Mouse (Mus musculus) adrenal gland, postnatal 4 days (tissue): ENCODE results near the gene Sclt1. TPM values are rescaled to one million over a fixed set of nuclear protein-coding genes. Genes with fewer than 3 reads are reported as not detected.

Source experiments
- DNase-seq, 2 experiments: peaks; one replicate each; pipeline ENCODE4 v3.0.0; 2021 to 2022; ENCODE audit warnings: low spot score in 2 of 2, mixed read lengths in 2 of 2
- total RNA-seq, 2 experiments: library from RNA; stranded (reverse); gene quantifications; 2 replicates each; pipeline ENCODE4 v1.2.3; 2021

Gene Sclt1
- total RNA-seq, 2 experiments from 2014 or later: 18.7 to 19.2 TPM

- DNase-seq: no peak
These were observed 135.3 kb downstream of the Sclt1 start for GRCm38 (mm10) chr3:41607050-41607449.

DNA sequence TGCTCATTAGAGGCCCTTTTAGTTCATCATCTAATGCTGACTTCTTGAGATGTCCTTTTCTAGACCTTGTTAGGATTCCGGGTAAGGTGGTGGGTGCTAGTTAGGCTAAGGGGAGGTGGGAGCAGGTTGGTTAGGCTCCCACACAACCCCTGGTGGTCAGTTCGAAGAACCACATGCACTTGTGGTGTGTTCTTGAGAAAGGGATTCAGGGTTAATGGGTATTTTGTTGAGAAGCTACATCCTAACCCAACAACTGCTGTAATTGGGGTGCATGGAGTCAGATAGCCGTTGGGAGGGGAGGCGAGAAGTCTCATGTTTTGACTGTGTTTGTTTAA lies 136.0 kb downstream of the Sclt1 start:
- DNase-seq: no peak

GRCm38 (mm10) chr3:41605601-41606329 lies 136.5 kb downstream of the Sclt1 start:
- DNase-seq: no peak

DNA sequence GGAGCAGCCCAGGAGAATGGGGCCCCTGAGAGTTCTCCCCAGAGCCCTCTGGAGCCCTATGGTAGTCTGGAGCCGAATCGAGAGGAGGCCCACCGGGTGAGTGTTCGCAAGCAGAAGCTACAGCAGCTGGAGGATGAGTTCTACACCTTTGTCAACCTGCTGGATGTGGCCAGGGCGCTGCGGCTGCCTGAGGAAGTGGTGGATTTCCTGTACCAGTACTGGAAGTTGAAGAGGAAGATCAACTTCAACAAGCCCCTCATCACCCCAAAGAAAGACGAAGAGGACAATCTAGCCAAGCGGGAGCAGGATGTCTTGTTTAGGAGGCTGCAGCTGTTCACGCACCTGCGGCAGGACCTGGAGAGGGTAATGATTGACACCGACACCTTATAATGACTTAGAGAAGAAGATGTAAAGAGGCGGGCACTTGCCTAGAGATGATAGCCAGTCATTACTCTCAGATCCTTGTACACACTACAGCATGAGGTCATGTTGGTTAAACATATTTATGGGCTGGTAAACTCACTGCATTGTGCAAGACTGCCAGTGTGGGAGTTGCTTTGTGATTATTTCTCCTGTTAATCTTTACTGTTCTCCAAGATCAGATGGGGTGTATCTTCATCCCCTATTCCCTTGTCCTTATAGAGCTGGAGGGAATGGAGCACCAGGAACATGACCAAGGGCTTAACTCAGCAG lies 137.5 kb downstream of the Sclt1 start:
- no peak for DNase-seq

DNA sequence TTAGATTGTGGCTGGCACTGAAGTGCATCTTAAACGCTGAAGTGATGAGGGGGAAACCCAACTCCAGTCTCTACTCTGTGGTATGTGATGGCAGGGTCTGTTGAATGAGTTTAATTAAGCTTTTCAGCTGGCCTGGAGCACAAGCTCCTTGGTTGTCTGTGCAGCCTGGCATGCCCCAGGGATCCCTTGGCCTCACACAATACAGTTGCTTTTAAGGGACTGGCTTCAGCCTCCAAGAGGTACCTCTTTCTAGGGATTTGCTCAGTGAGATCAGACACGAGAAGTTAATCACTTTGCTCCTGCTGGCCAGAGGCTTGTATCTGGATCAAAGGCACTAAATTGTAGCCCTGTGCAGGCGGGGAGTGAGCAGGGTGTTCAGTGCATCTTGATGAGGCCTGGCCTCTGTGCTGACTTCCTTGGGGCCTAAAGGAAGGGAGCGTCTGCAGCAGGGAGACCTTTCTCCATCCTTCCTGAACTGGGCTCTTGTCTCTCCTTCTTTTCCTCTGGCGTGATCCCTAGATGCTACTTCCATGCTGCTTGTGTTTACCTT lies 138.8 kb downstream of the Sclt1 start:
- DNase-seq: no peak

DNA sequence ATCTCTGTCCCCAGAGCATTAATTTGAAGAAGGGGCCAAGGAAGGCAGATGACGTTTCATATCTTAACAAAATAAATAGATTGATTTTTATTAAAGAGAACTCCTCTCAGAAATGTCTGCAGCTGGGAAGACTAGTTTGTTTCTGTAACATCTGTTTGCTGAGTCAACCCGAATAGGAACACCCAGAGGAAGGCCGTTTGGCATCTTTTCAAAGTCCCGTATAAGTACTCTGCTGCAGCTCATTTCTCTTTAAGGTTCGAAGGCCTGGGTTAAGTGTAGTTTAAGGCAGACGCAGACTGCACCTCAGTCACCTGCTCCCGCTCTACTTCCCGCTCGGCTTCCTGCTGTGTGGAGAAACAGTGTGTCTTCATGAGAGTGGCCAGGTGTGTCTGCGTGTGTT lies 139.4 kb downstream of the Sclt1 start:
- no peak for DNase-seq

- no peak for DNase-seq
These were observed 140.9 kb downstream of the Sclt1 start for GRCm38 (mm10) chr3:41601226-41602020.

- peak in 1 of 2 experiments; percentile 47 for DNase-seq
These were observed 142.3 kb downstream of the Sclt1 start for GRCm38 (mm10) chr3:41599806-41600589.

- DNase-seq: no peak
These were observed 143.1 kb downstream of the Sclt1 start for GRCm38 (mm10) chr3:41599226-41599625.

DNA sequence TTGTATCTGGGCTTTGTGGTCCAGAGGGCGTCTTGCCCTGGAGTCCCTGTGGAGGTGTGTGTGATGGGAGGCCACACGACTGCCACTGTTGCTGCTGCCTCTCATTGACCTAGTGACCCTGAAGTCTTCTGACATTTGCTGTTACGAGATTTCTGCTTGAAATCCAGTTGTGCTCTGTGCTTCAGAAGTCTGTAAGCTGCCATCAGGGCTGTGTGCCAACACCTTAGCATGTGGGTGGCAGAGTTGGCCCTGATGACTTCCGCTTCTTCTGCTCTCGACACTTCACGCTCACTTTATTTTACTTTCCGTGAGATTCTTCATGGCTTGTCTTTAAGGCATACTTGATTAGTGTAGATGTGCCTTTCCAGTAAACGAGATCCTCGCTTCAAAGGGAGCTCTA lies 143.9 kb downstream of the Sclt1 start:
- no peak for DNase-seq

DNA sequence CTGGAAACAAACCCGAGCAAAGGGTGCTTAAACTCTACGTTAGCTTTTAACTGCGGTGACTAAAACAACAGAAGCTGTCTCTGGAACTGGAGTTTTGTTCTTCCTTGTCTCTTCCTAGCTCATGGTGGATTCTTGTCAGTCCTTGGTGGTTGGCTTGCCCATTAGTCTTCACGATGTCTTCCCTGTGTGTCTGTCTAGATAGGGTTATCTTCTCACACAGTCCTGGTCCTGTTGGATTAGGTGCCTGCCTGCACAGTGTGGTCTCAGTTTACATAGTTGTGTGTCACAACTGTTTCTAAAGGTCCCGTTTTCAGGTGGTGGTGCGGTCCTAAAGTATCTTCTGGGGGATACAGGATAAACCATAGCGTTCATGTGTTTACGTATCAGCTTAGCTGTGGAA lies 145.3 kb downstream of the Sclt1 start:
- no peak for DNase-seq

GRCm38 (mm10) chr3:41595010-41595409 lies 147.3 kb downstream of the Sclt1 start:
- DNase-seq: no peak

DNA sequence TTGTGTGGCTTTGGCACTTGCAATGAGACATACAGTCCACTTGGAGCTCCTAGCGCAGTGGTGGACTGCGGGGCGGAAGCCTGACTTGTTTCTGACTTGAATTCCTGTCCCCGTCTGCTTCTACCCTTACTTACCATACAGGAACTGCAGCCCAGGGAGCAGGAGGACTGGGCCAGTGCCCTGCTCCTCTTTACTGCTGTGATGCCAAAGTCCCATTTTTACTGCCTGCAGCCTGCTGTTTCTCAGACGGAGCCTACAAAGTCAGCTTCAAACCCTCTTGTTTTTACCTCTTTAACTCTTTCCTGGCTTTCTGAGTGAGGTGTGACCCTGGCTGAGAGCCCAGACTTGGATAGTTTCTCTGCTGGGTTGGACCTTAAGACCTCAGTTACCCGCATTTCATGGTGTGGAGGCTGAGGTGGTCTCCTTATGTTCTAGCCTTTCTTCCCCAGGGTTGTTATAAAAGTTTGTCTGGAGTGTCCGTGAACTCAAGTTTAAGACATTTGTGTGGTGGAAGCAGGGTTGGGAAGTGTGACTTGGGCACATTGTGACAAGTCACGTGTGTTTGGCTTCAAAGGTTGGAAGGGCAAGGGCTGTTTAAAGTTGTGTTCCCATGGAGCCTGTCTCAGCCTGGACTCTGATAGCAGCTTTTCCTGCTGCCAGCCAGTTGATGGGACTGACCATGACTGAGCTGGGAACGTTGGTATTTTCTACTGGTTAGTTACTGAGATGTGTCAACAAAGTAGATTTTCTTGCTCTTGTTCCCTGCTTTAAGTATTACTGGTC lies 148.0 kb downstream of the Sclt1 start:
- no peak for DNase-seq

- no peak for DNase-seq
These were observed 149.5 kb downstream of the Sclt1 start for GRCm38 (mm10) chr3:41592805-41593204.

DNA sequence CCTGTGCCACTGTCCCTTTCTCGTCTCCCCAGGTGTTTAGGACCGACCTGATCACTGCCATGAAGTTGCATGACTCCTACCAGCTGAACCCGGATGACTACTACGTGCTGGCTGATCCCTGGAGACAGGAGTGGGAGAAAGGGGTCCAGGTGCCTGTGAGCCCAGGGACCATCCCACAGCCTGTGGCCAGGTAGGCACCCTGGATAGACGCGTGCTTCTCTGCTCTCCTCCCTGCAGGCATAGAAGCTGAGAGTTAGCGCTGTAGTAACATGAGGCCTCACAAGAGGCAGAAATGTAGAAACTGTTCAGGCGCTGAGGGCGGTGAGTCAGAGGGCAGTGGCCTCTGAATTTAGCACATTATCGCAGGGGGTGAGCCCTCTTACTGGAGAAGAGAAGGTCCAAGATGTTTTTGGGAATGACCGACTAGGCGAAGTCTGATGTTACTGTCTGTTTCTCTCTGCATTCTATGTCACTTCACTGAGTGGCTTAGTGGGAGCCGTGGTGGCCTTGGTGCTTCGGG lies 150.6 kb downstream of the Sclt1 start:
- DNase-seq: no peak

DNA sequence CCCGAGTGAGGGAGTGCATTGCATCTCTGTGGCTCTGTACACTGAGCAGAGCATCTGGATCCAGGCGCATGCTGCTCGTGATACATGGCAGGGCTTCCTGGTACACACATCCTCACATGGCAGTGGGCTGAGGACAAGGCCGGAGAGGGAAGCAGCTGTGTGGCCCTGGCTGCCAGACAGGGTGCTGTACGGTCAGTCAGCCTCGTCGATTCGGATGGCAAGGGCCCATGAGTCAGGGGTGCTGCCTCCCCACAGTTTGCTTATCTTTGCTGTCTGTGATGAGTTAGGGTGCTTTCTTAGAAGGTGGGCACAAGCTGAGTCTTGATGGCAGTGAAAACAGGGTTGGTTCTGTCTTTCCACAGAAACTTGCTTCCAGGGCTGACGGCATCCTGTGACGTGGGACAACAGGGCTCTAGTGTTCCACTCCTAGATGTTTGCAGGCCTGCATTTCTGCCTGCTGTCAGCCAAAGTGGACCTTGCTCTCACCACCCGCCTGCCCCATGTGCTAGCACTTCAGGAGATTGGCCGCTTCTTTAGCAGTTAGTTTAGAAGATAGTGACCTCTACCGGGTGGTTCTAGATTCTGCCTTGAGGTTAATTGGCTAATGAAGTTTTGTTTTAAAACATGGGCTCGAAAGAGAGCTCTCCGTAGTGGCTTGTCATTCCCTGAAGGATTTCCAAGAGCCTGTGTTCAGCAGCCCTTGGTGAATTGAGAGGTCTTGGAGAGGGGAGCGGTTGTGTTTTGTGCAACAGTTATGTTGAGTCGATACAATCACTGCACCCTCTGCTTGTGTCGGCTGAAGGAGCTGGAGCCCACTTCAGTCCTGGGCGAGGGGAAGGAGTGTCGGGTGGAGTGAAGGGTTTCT lies 151.4 kb downstream of the Sclt1 start:
- DNase-seq: no peak

- no peak for DNase-seq
These were observed 152.3 kb downstream of the Sclt1 start for GRCm38 (mm10) chr3:41589988-41590387.

GRCm38 (mm10) chr3:41589246-41589914 lies 152.9 kb downstream of the Sclt1 start:
- no peak for DNase-seq
